In the genomic region with DNA sequence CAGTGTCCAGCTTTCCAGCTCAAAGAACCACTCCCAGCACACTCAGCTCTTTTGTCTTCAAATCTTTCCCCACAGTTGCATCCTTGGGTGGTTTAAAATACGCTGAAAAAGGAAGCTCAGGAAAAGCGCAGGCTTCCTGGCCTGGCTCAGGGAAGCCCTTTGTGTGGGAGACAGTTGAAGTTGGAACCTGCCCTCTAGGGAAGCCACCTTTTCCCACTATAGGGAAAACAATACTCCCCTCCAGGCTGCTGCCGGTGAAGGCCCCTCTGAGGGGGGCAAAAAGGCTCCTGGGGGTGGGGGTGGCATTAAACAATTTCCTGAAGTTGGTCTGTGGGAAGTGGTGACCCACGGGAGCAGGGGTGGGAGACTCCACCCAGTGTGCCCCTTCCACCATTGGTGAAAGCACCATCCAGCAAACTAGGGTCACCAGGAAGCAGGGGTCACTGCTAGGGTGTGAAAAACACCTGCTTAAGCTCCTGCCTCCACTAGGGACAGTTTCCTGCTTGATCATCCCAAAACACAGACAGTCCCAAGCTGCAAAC, we compare ENCODE assay signal across 9 mouse cellular contexts. TPM values are rescaled to one million over a fixed set of nuclear protein-coding genes. Genes with fewer than 3 reads are reported as not detected.
DNase-seq lines count a peak whose midpoint lies in the region; ATAC-seq and TF ChIP-seq lines count a peak whose summit lies in the region.
"Had no signal": no experiment of that assay in that cellular context is flagged by ENCODE, and none has a peak within 500 bp of the region (broad histone marks: within the 10 kb centered on the region; RNA-seq: fewer than 3 reads in every experiment).

No protein-coding gene starts in this region.

- no peaks in the 10 kb centered on the region for H3K27me3 ChIP-seq in lung, embryonic 15.5 days
- no peaks in the 10 kb centered on the region for H3K27me3 ChIP-seq in heart, embryonic 11.5 days (ENCODE audit: control insufficient read depth, insufficient read depth, low read length)
- no peaks in the 10 kb centered on the region for H3K27me3 ChIP-seq in limb, embryonic 12.5 days
- no peaks in the 10 kb centered on the region for H3K27me3 ChIP-seq in small intestine, adult 2 months (ENCODE audit: control insufficient read depth, insufficient read depth, low read length)

- no peaks in the 10 kb centered on the region for H3K36me3 ChIP-seq in lung, embryonic 15.5 days
- no peaks in the 10 kb centered on the region for H3K36me3 ChIP-seq in heart, embryonic 11.5 days (ENCODE audit: control insufficient read depth, insufficient read depth, low read length)
- H3K36me3 ChIP-seq in limb, embryonic 12.5 days: no peaks in the 10 kb centered on the region
- H3K36me3 ChIP-seq in small intestine, adult 2 months (ENCODE audit: control insufficient read depth, insufficient read depth, low read length): no peaks in the 10 kb centered on the region

- H3K9ac ChIP-seq in lung, embryonic 15.5 days: no peak overlapping the region
- H3K9ac ChIP-seq in heart, embryonic 11.5 days (ENCODE audit: low read depth, low read length): 0 out of 2 replicates have a peak overlapping the region, but pooled peaks have one; percentile 39
- H3K9ac ChIP-seq in limb, embryonic 12.5 days (replicated peaks): 0 out of 2 replicates have a peak overlapping the region, but pooled peaks have one; percentile 8

- peak overlapping the region; percentile 83 for H3K27ac ChIP-seq in lung, embryonic 15.5 days
- H3K27ac ChIP-seq in heart, embryonic 11.5 days (ENCODE audit: low read depth, low read length): peak overlapping the region; percentile 68
- peak overlapping the region; percentile 70; the same call in 1 of the 2 replicates for H3K27ac ChIP-seq in limb, embryonic 12.5 days
- H3K27ac ChIP-seq in small intestine, adult 2 months (ENCODE audit: insufficient read depth, low read depth, low read length): 0 out of 2 replicates have a peak overlapping the region, but pooled peaks have one; percentile 7

- H3K4me3 ChIP-seq in lung, embryonic 15.5 days: no peak overlapping the region
- no peak overlapping the region for H3K4me3 ChIP-seq in lung, adult 2 months (replicated peaks; ENCODE audit: extremely low read depth, low read depth, low read length)
- H3K4me3 ChIP-seq in heart, embryonic 11.5 days (ENCODE audit: low read depth, low read length): no peak overlapping the region
- H3K4me3 ChIP-seq in limb, embryonic 12.5 days (replicated peaks): no peak overlapping the region
- no peak overlapping the region for H3K4me3 ChIP-seq in small intestine, adult 2 months (ENCODE audit: low read depth, low read length)

- WGBS in lung, embryonic 15.5 days: 39% methylated on average over 4 of the region's 4 CpGs
- 28% methylated on average over 4 of the region's 4 CpGs for WGBS in lung, adult 2 months
- 45% methylated on average over 4 of the region's 4 CpGs for WGBS in heart, embryonic 11.5 days (ENCODE audit: insufficient replicate concordance)
- WGBS in limb, embryonic 12.5 days: 47% methylated on average over 4 of the region's 4 CpGs
- WGBS in small intestine, adult 2 months: 41% methylated on average over 4 of the region's 4 CpGs

- H3K4me2 ChIP-seq in lung, embryonic 15.5 days: peak overlapping the region; percentile 25; the same call in 1 of the 2 replicates
- no peak overlapping the region; the same call in 1 of the 2 replicates for H3K4me2 ChIP-seq in heart, embryonic 11.5 days
- H3K4me2 ChIP-seq in limb, embryonic 12.5 days: no peak overlapping the region

- no peak for ATAC-seq in lung, embryonic 15.5 days (ENCODE audit: borderline replicate concordance, extremely low read depth, low FRiP score, low TSS enrichment)
- no peak for ATAC-seq in heart, embryonic 11.5 days (replicated peaks; ENCODE audit: insufficient number of reproducible peaks, low FRiP score, low TSS enrichment)
- no peak for ATAC-seq in limb, embryonic 12.5 days (ENCODE audit: insufficient number of reproducible peaks, insufficient read depth, low FRiP score, low TSS enrichment, low read depth)

- peaks cover 99% of the 10 kb centered on the region for H3K4me1 ChIP-seq in lung, embryonic 15.5 days
- H3K4me1 ChIP-seq in lung, adult 2 months (ENCODE audit: control insufficient read depth, insufficient read depth, low read length): peaks cover 74% of the 10 kb centered on the region
- peaks cover 76% of the 10 kb centered on the region for H3K4me1 ChIP-seq in heart, embryonic 11.5 days (ENCODE audit: control insufficient read depth, insufficient read depth, low read length)
- peaks cover 100% of the 10 kb centered on the region for H3K4me1 ChIP-seq in limb, embryonic 12.5 days (replicated peaks)
- peaks cover 55% of the 10 kb centered on the region for H3K4me1 ChIP-seq in small intestine, adult 2 months (ENCODE audit: control insufficient read depth, insufficient read depth, insufficient read length, low read length)

- no peaks in the 10 kb centered on the region for H3K9me3 ChIP-seq in lung, embryonic 15.5 days
- no peaks in the 10 kb centered on the region for H3K9me3 ChIP-seq in heart, embryonic 11.5 days (replicated peaks; ENCODE audit: control insufficient read depth, low read length)
- no peaks in the 10 kb centered on the region for H3K9me3 ChIP-seq in limb, embryonic 12.5 days

- no peak for TF ChIP-seq CTCF in lung, adult 2 months (IDR thresholded peaks at IDR 0.05; ENCODE audit: insufficient read depth, low read length)
- TF ChIP-seq CTCF in small intestine, adult 2 months (IDR thresholded peaks at IDR 0.05; ENCODE audit: extremely low read depth, insufficient read length, insufficient replicate concordance, low read depth, low read length): no peak

- TF ChIP-seq POLR2A in lung, adult 2 months (IDR thresholded peaks at IDR 0.05; ENCODE audit: borderline replicate concordance, extremely low read depth, low read depth, low read length): no peak
- no peak for TF ChIP-seq POLR2A in small intestine, adult 2 months (IDR thresholded peaks at IDR 0.05; ENCODE audit: low read depth, low read length)

- no peak for DNase-seq in lung, adult 2 months
- DNase-seq in spleen, postnatal 10 days (ENCODE audit: low spot score in 2 of 2): no peak
- DNase-seq in frontal cortex, adult 2 months (ENCODE audit: extremely low spot score in 1 of 2, low spot score in 1 of 2): no peak
- no peak for DNase-seq in adrenal gland, postnatal 4 days (ENCODE audit: low spot score in 2 of 2)
- DNase-seq: cerebellum, adult 18-20 months had no signal

RNA-seq across cellular contexts. Expression of gene Notch1, which starts 25.6 kb away (rescaled TPM):
- 22.1 and 23.9 TPM in 2 replicates for polyA plus RNA-seq in lung, embryonic 15.5 days (2015; fragmentation: Nextera tagmentation; extraction: Ambion mirVana)
- 108 and 124 TPM in 2 replicates for polyA plus RNA-seq in lung, adult 2 months (2012; rRNA removed)
- 20.9 and 23.5 TPM in 2 replicates for polyA plus RNA-seq in heart, embryonic 11.5 days (2014; fragmentation: Nextera tagmentation; extraction: Ambion mirVana)
- polyA plus RNA-seq in limb, embryonic 12.5 days (2016; fragmentation: Nextera tagmentation; extraction: Ambion mirVana): 13.7 and 14.0 TPM in 2 replicates
- 19.6 and 21.6 TPM in 2 replicates for polyA plus RNA-seq in small intestine, adult 2 months (2012; rRNA removed)
- polyA plus RNA-seq in frontal cortex, adult 2 months (2012; rRNA removed): 13.0 and 13.2 TPM in 2 replicates
- 10 to 100 TPM; 35.1 to 48.7 TPM for total RNA-seq in adrenal gland, postnatal 4 days (2021)

RNA-seq across cellular contexts. Expression of gene Sec16a, which starts 45.8 kb away (rescaled TPM):
- polyA plus RNA-seq in lung, embryonic 15.5 days (2015; fragmentation: Nextera tagmentation; extraction: Ambion mirVana): 18.2 and 21.3 TPM in 2 replicates
- polyA plus RNA-seq in lung, adult 2 months (2012; rRNA removed): 69.0 and 72.8 TPM in 2 replicates
- polyA plus RNA-seq in heart, embryonic 11.5 days (2014; fragmentation: Nextera tagmentation; extraction: Ambion mirVana): 23.6 and 27.1 TPM in 2 replicates
- polyA plus RNA-seq in limb, embryonic 12.5 days (2016; fragmentation: Nextera tagmentation; extraction: Ambion mirVana): 25.6 and 33.0 TPM in 2 replicates
- polyA plus RNA-seq in small intestine, adult 2 months (2012; rRNA removed): 72.4 and 105 TPM in 2 replicates
- 30.8 and 36.1 TPM in 2 replicates for polyA plus RNA-seq in frontal cortex, adult 2 months (2012; rRNA removed)
- total RNA-seq in adrenal gland, postnatal 4 days (2021): 10 to 100 TPM; 53.7 to 58.6 TPM

Comparison
In these comparisons a context has a peak if more than half of its experiments do, and no peak if none do; other contexts are left out.
1. H3K27ac ChIP-seq: peak in every context shown above with its lines; median percentile 83 in lung, embryonic 15.5 days; 70 in limb, embryonic 12.5 days; 68 in heart, embryonic 11.5 days; 7 in small intestine, adult 2 months.